Mouse (Mus musculus) megakaryocyte, embryonic 14.5 days (primary cell): ENCODE results near the gene Pole3. TPM values are rescaled to one million over a fixed set of nuclear protein-coding genes. Genes with fewer than 3 reads are reported as not detected.
A peak's percentile ranks its signal among the peaks of the same experiment; 100 is the strongest.

Experiments used
- H3K27me3 ChIP-seq: replicated peaks from 2 replicates; pipeline ENCODE3; 2012; ENCODE audit warnings: inconsistent platforms
- H3K36me3 ChIP-seq: replicated peaks from 2 replicates; pipeline ENCODE3; 2012; ENCODE audit warnings: low read length, inconsistent platforms, mixed read lengths
- H3K4me1 ChIP-seq: 2 replicates; pipeline ENCODE4 v1.6.1; 2012; ENCODE audit warnings: inconsistent platforms
- H3K4me3 ChIP-seq: replicated peaks from 2 replicates; pipeline ENCODE3; 2012; ENCODE audit warnings: moderate library complexity, mild to moderate bottlenecking, inconsistent platforms
- H3K9me3 ChIP-seq: 2 replicates; pipeline ENCODE4 v1.6.1; 2012; ENCODE audit warnings: inconsistent platforms
- FLI1 ChIP-seq: IDR thresholded peaks from 2 replicates; pipeline ENCODE4 v1.6.1; 2012; ENCODE audit warnings: low read length, inconsistent platforms, mixed read lengths
- GATA1 ChIP-seq: IDR thresholded peaks from 3 replicates; pipeline ENCODE4 v1.6.1; 2012; ENCODE audit warnings: mixed read lengths, low read length, inconsistent platforms, borderline replicate concordance
- polyA plus RNA-seq: library from polyadenylated mRNA; stranded (reverse); fragments of >175 nt; gene quantifications from 2 replicates; pipeline ENCODE4 v1.2.3, GENCODE M21; 2012; ENCODE audit warnings: low replicate concordance; ENCODE audit not compliant: insufficient read depth

The Pole3 gene
- polyA plus RNA-seq, 1 experiment = 21.6 TPM

DNA sequence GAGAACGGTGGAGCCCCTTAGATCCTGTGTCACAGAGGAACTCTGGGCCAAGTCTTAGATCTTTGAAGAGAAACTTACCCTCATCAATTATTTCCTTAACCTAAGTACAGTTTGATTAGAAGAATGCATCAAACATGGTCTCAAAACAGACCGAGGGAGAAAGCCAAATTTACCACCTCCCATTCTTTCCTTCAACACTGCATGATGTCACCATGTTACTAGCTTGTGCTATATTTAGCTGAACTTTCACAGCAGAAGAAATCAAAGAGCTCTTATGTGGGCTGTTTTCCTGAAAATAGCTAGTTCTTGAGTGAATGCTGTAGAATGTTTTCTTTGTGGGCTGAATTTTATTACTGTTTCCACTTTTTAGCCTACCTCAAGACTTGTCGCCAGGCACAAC lies 32.6 kb upstream of the Pole3 start:
- Histone ChIP-seq H3K9me3 (no peaks in the 10 kb centered on the region), H3K27me3 (peaks cover 7% of the 10 kb centered on the region), H3K4me3 (no peak overlapping the region), H3K36me3 (no peaks in the 10 kb centered on the region), H3K4me1 (no peaks in the 10 kb centered on the region)
- no peak for TF ChIP-seq FLI1
- no peak for TF ChIP-seq GATA1

DNA sequence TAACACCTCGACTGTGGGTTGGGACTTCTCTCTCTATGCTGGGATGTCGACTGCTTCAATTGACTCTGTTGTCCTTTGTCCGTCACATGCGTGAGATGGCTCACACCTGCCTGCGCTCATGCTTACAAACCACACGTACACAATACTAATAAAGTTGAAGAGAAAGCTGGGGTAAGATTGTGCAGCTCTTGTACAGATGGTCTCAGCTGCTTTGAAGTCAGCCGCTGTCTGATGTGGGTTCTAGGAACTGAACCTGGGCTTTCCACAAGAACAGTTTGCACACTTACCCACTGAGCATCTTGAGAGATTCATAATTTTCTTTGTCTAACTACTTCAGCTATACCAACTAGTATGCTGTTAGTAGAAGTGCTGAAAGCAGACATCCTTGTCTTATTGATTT lies 27.1 kb upstream of the Pole3 start:
- Histone ChIP-seq H3K27me3 (peaks cover 5% of the 10 kb centered on the region), H3K9me3 (peaks cover 9% of the 10 kb centered on the region), H3K36me3 (no peaks in the 10 kb centered on the region), H3K4me1 (no peaks in the 10 kb centered on the region), H3K4me3 (no peak overlapping the region)
- no peak for TF ChIP-seq GATA1
- no peak for TF ChIP-seq FLI1

DNA sequence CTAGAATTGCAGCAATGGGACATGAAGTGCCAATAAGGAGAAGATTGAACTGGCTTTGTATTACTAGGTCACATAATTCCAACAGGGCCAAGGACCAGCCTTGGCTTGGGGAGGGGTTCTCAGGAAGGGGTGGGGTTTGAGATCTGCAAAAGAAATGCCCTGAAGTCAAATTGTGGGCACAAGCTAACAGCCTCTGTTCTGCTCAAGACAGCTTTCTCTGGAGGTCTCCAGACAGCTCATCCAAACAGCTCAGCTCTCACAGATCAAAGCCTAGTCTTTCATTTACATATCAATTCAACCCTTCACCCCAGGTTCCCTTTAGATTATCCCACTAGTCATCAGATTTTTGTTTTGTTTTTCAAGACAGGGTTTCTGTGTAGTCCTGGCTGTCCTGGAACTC lies 19.9 kb upstream of the Pole3 start:
- H3K36me3 ChIP-seq = no peaks in the 10 kb centered on the region
- H3K4me3 ChIP-seq = no peak overlapping the region
- H3K27me3 ChIP-seq = peaks cover 6% of the 10 kb centered on the region
- no peak for TF ChIP-seq FLI1
- TF ChIP-seq GATA1 = no peak
- peaks cover 6% of the 10 kb centered on the region; the same call in 1 of the 2 replicates for H3K4me1 ChIP-seq
- H3K9me3 ChIP-seq = peaks cover 9% of the 10 kb centered on the region

DNA sequence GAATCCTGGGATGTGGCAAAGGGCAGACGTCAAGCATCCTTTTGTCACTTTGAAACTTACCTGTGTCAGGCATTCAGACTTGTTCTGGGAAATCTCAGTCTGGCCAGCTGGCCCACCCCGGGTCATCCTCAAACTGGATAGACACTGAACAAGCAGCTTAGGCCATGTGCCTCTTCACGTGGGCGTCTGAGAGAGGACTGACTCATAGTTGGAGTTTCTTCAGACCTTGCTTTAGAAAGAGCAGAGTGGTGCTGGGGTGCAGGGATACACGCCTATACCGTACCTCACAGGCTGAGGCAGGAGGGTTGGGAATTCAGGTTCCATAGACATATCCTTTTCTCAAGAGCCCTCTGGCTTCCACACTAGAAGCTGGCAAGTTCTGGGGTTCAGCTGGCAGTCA lies 18.9 kb upstream of the Pole3 start:
- H3K4me1 ChIP-seq = peaks cover 6% of the 10 kb centered on the region; the same call in 1 of the 2 replicates
- H3K36me3 ChIP-seq = no peaks in the 10 kb centered on the region
- no peak overlapping the region for H3K4me3 ChIP-seq
- no peak for TF ChIP-seq FLI1
- TF ChIP-seq GATA1 = no peak
- H3K27me3 ChIP-seq = peaks cover 6% of the 10 kb centered on the region
- peaks cover 3% of the 10 kb centered on the region; the same call in 1 of the 2 replicates for H3K9me3 ChIP-seq

DNA sequence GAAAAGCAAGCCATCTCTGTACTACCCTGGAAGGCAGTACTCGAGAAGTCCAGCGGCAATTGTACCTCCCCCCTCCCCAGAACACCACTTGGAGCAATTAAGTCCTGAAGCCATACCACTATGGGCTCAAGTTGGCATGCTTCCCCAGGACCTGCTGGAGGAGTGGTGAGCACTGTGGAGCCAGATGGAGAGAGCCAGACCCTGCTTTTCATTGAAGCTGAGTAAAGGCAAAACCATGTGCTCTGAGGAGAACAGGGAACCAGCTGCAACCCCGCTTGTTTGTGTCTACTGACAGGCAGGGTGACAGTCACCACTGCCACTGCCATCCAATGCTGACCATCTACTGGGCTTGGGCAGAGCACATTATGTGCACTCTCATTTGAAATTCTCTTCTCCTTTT lies 16.9 kb upstream of the Pole3 start:
- no peak overlapping the region for H3K4me3 ChIP-seq
- peaks cover 3% of the 10 kb centered on the region; the same call in 1 of the 2 replicates for H3K9me3 ChIP-seq
- peaks cover 6% of the 10 kb centered on the region for H3K27me3 ChIP-seq
- TF ChIP-seq GATA1 (no peak), FLI1 (no peak)
- H3K36me3 ChIP-seq = no peaks in the 10 kb centered on the region
- peaks cover 6% of the 10 kb centered on the region; the same call in 1 of the 2 replicates for H3K4me1 ChIP-seq

DNA sequence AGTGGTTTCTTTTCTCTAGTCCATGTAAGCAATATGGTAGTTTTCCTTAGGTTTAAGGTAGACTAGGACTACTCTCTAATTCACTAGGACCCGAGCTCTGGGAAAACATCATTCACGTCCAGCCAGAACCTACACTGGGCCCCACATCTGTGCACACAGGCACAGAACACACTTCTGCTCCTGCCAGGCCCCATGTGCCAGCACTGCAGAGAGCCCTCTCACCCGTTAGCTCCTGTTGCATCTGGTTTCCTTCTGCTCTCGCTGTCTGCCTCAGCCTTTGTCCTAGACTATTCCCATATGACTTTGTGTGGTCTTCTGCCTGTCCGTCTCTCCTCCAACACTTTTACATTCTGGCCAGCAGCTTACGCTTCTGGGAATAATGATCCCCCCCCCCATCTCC lies 8.9 kb upstream of the Pole3 start:
- Histone ChIP-seq H3K9me3 (no peaks in the 10 kb centered on the region), H3K4me1 (peaks cover 14% of the 10 kb centered on the region), H3K27me3 (peaks cover 27% of the 10 kb centered on the region), H3K36me3 (no peaks in the 10 kb centered on the region), H3K4me3 (no peak overlapping the region)
- TF ChIP-seq FLI1 (no peak), GATA1 (no peak)

DNA sequence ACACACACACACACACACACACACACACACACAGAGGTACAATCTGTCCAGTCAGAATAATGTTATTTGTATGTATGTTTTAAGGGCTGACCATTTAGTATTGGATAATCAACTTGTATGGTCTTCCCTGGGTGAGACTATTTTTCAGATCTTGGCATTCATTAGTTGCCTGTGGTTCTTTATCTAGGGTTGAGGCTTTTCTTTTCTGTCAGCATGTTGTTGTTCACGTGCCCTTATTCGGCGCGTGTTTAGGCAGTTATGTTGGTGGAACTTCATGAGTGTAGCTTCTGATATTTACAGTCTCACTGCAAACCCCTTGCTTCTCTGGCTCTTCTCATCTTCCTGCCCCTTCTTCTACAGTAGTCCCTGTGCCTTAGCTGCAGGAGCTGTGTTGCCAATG lies 2.8 kb upstream of the Pole3 start:
- Histone ChIP-seq H3K36me3 (peaks cover 9% of the 10 kb centered on the region), H3K4me3 (peak overlapping the region; percentile 54), H3K9me3 (no peaks in the 10 kb centered on the region), H3K4me1 (peaks cover 43% of the 10 kb centered on the region), H3K27me3 (peaks cover 17% of the 10 kb centered on the region)
- TF ChIP-seq FLI1 = no peak
- TF ChIP-seq GATA1 = no peak

DNA sequence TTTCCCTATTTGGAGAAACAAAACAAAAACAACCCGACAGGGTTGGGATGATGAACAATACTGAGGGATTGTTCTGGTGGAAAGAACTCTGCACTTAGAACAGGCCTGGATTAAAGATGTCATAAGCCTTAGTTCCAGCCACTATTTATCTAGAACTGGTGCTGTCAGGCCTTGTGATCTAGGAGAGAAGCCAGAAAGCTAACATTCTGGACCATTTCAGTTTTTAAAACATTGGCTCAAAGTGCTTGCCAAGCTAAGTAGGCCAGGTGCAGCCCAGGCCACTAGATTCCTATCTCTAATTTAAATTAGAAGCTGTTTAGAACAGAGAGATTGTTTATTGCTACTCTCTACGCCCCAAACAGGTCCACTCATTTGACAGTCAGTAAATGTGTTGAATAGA lies 1.4 kb upstream of the Pole3 start:
- Histone ChIP-seq H3K9me3 (no peaks in the 10 kb centered on the region), H3K27me3 (peaks cover 9% of the 10 kb centered on the region), H3K4me1 (peaks cover 49% of the 10 kb centered on the region), H3K4me3 (no peak overlapping the region), H3K36me3 (peaks cover 15% of the 10 kb centered on the region)
- TF ChIP-seq FLI1 (no peak), GATA1 (no peak)

DNA sequence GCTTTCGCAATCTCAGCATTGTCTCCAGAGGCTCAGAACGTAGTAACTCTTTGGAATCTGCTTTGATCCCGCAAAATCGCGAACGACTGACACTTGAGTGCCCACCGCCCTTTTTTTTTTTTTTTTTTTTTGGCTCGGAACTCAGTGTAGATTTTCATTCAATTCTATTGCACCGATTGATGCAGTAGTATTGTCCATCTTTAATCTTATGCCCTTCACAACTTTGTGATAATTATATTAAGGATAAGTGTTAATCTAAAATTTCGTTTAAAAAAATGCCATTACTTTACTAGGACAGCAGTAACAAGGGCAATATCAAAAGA lies 582 bp upstream of the Pole3 start:
- Histone ChIP-seq H3K27me3 (peaks cover 5% of the 10 kb centered on the region), H3K4me3 (peak overlapping the region; percentile 96), H3K36me3 (peaks cover 15% of the 10 kb centered on the region), H3K9me3 (no peaks in the 10 kb centered on the region), H3K4me1 (peaks cover 48% of the 10 kb centered on the region)
- TF ChIP-seq FLI1 = no peak
- no peak for TF ChIP-seq GATA1

DNA sequence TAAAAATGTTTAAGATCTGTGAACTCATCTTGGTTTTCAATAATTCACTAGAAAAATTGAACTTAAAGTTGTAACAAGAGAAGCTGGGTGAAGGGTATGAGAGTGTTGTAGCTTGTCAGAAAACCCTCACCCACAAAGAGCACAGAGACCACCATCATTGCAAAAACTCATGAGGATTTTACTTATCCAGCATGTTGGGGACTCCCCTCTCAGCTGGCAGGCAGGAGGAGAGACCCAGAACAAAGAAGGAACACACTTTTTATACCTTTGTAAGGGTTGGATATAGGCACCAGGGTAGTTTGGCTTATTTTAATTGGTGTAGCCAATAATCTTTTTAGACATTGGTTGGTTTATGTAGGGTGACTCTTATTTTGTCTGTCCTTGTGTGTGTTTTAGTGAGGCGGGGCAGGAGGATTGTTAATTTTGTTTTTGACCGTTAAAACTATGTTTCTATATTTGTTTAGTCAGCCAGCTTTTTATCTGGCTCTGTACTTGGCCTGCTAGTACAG lies 3.9 kb downstream of the Pole3 start:
- Histone ChIP-seq H3K4me1 (peaks cover 72% of the 10 kb centered on the region), H3K27me3 (no peaks in the 10 kb centered on the region), H3K4me3 (no peak overlapping the region), H3K9me3 (no peaks in the 10 kb centered on the region), H3K36me3 (peaks cover 15% of the 10 kb centered on the region)
- TF ChIP-seq FLI1 (no peak), GATA1 (no peak)

DNA sequence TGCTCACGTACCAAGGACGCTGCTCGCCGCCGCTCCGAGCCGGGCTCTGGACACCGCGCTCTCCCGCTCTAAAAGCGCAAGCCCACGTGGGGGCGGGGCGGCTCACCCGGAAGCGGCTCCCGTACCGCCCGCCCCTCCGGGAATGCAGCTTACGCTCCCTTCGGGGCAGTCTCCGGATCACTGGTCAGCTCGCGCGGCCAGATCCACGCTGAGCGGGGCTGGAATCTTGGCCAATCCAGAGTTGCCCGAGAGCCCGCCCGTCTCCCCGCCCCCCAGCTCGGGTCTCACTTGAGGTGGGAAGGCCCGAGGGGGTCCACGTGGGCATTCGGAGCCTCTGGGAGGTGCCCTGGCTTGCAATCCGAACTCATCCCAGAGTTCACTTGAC lies 5.0 kb downstream of the Pole3 start, which contains the start of gene Alad:
Gene Alad (minus strand): TSS at position 70 of the 385 bp plus-strand sequence.
- no peak for TF ChIP-seq FLI1
- TF ChIP-seq GATA1 = no peak
- peak within 1 kb of the TSS; percentile 91 for H3K4me3 ChIP-seq
- H3K9me3 ChIP-seq = no peaks in the 10 kb centered on the region
- no peaks in the 10 kb centered on the region for H3K27me3 ChIP-seq
- peaks cover 15% of the 10 kb centered on the region for H3K36me3 ChIP-seq
- peaks cover 83% of the 10 kb centered on the region for H3K4me1 ChIP-seq
